In genomic region chr7:92985683-92986070, GRCm38 (mm10) we compare ENCODE assay signal across 17 mouse cellular contexts.
DNase-seq lines count a peak whose midpoint lies in the region; ATAC-seq and TF ChIP-seq lines count a peak whose summit lies in the region.
"Had no signal": no experiment of that assay in that cellular context is flagged by ENCODE, and none has a peak within 500 bp of the region (broad histone marks: within the 10 kb centered on the region; RNA-seq: fewer than 3 reads in every experiment).

No protein-coding gene starts in this region.

- no peak overlapping the region for H3K9ac ChIP-seq in hindbrain, embryonic 12.5 days
- no peak overlapping the region for H3K9ac ChIP-seq in forebrain, embryonic 13.5 days
- H3K9ac ChIP-seq in midbrain, embryonic 16.5 days (ENCODE audit: low read depth, low read length), result no peak overlapping the region
- H3K9ac ChIP-seq: limb, embryonic 15.5 days; liver, embryonic 15.5 days had no signal

- DNase-seq in hindbrain, embryonic 10.5 days (ENCODE audit: low spot score), result no peak
- no peak for DNase-seq in left cerebral cortex, adult 2 months (ENCODE audit: extremely low spot score in 1 of 2, low spot score in 2 of 2)
- no peak for DNase-seq in embryo, embryonic 10.5 days (ENCODE audit: low spot score)
- no peak for DNase-seq in kidney, postnatal 36 days
- DNase-seq: adrenal gland, postnatal 10 days; embryo, embryonic 11 days; kidney, adult 2 months; layer of hippocampus, postnatal 36 days; thymus, postnatal 14 days had no signal

- intact Hi-C loops in left cerebral cortex, adult 2 months (cut with DNase I), result loop anchor here (10.0 kb wide), 1 partner anchor 99 kb away; no protein-coding TSS in a partner anchor

- no peaks in the 10 kb centered on the region for H3K27me3 ChIP-seq in hindbrain, embryonic 10.5 days (ENCODE audit: insufficient read depth, poor library complexity, severe bottlenecking)
- H3K27me3 ChIP-seq in hindbrain, embryonic 12.5 days, result no peaks in the 10 kb centered on the region
- 0 out of 2 replicates have a peak, but pooled peaks cover 5% of the 10 kb centered on the region for H3K27me3 ChIP-seq in forebrain, embryonic 13.5 days
- H3K27me3 ChIP-seq in midbrain, embryonic 16.5 days (ENCODE audit: control insufficient read depth, insufficient read depth, low read depth, low read length), result no peaks in the 10 kb centered on the region
- H3K27me3 ChIP-seq: limb, embryonic 15.5 days; liver, embryonic 15.5 days had no signal

- no peaks in the 10 kb centered on the region for H3K79me2 ChIP-seq in macrophage (ENCODE audit: inconsistent target)

- H3K4me2 ChIP-seq in hindbrain, embryonic 12.5 days (replicated peaks), result no peak overlapping the region
- H3K4me2 ChIP-seq in forebrain, embryonic 13.5 days, result peak overlapping the region; percentile 55; the same call in 1 of the 2 replicates
- H3K4me2 ChIP-seq in midbrain, embryonic 16.5 days (ENCODE audit: low read length), result peak overlapping the region; percentile 54; the same call in 1 of the 2 replicates
- H3K4me2 ChIP-seq: limb, embryonic 15.5 days; liver, embryonic 15.5 days had no signal

- peaks cover 17% of the 10 kb centered on the region; the same call in 1 of the 2 replicates for H3K4me1 ChIP-seq in hindbrain, embryonic 10.5 days (replicated peaks)
- 0 out of 2 replicates have a peak, but pooled peaks cover 4% of the 10 kb centered on the region for H3K4me1 ChIP-seq in hindbrain, embryonic 12.5 days
- peaks cover 17% of the 10 kb centered on the region for H3K4me1 ChIP-seq in forebrain, embryonic 13.5 days
- H3K4me1 ChIP-seq in midbrain, embryonic 16.5 days (ENCODE audit: control insufficient read depth, insufficient read depth, low read length), result peaks cover 6% of the 10 kb centered on the region; the same call in 1 of the 2 replicates
- H3K4me1 ChIP-seq: limb, embryonic 15.5 days; liver, embryonic 15.5 days had no signal

- H3K27ac ChIP-seq in hindbrain, embryonic 10.5 days, result peak overlapping the region; percentile 68
- no peak overlapping the region for H3K27ac ChIP-seq in hindbrain, embryonic 12.5 days
- H3K27ac ChIP-seq in forebrain, embryonic 13.5 days, result no peak overlapping the region
- peak overlapping the region; percentile 81 for H3K27ac ChIP-seq in macrophage
- peak overlapping the region; percentile 66 for H3K27ac ChIP-seq in midbrain, embryonic 16.5 days (ENCODE audit: low read length)
- no peak overlapping the region for H3K27ac ChIP-seq in left cerebral cortex, adult 2 months
- H3K27ac ChIP-seq: limb, embryonic 15.5 days; liver, embryonic 15.5 days had no signal

- no peak for TF ChIP-seq CTCF in left cerebral cortex, adult 2 months (IDR thresholded peaks at IDR 0.05)

- ATAC-seq in hindbrain, embryonic 12.5 days (ENCODE audit: low FRiP score), result no peak
- no peak for ATAC-seq in forebrain, embryonic 13.5 days
- 0 out of 2 replicates have a peak, but pooled peaks have one; percentile 25 for ATAC-seq in midbrain, embryonic 16.5 days
- ATAC-seq: activated CD4-positive, CD25-positive, alpha-beta regulatory T cell, adult 4 months had no signal

- 51% methylated on average over 2 of the region's 2 CpGs for WGBS in hindbrain, embryonic 10.5 days
- 66% methylated on average over 2 of the region's 2 CpGs for WGBS in hindbrain, embryonic 12.5 days
- WGBS in forebrain, embryonic 13.5 days, result 12% methylated on average over 2 of the region's 2 CpGs
- 100% methylated on average over 2 of the region's 2 CpGs for WGBS in macrophage (ENCODE audit: missing documents)
- WGBS in midbrain, embryonic 16.5 days, result 9% methylated on average over 2 of the region's 2 CpGs

- no peaks in the 10 kb centered on the region for H3K36me3 ChIP-seq in hindbrain, embryonic 10.5 days
- H3K36me3 ChIP-seq in hindbrain, embryonic 12.5 days, result no peaks in the 10 kb centered on the region
- no peaks in the 10 kb centered on the region for H3K36me3 ChIP-seq in forebrain, embryonic 13.5 days (ENCODE audit: poor library complexity, severe bottlenecking)
- no peaks in the 10 kb centered on the region for H3K36me3 ChIP-seq in macrophage (ENCODE audit: inconsistent target)
- no peaks in the 10 kb centered on the region for H3K36me3 ChIP-seq in midbrain, embryonic 16.5 days (ENCODE audit: control insufficient read depth, insufficient read depth, low read length)
- H3K36me3 ChIP-seq: G1E; limb, embryonic 15.5 days; liver, embryonic 15.5 days had no signal

- no peak overlapping the region for H3K4me3 ChIP-seq in hindbrain, embryonic 10.5 days
- no peak overlapping the region for H3K4me3 ChIP-seq in hindbrain, embryonic 12.5 days
- no peak overlapping the region for H3K4me3 ChIP-seq in forebrain, embryonic 13.5 days
- H3K4me3 ChIP-seq in macrophage (ENCODE audit: inconsistent target), result no peak overlapping the region
- no peak overlapping the region for H3K4me3 ChIP-seq in midbrain, embryonic 16.5 days (ENCODE audit: low read depth, low read length)
- H3K4me3 ChIP-seq in left cerebral cortex, adult 2 months, result no peak overlapping the region
- H3K4me3 ChIP-seq: limb, embryonic 15.5 days; liver, embryonic 15.5 days had no signal

- no peaks in the 10 kb centered on the region for H3K9me3 ChIP-seq in hindbrain, embryonic 10.5 days
- H3K9me3 ChIP-seq in hindbrain, embryonic 12.5 days (replicated peaks), result no peaks in the 10 kb centered on the region
- H3K9me3 ChIP-seq in forebrain, embryonic 13.5 days (replicated peaks), result no peaks in the 10 kb centered on the region
- no peaks in the 10 kb centered on the region for H3K9me3 ChIP-seq in midbrain, embryonic 16.5 days (replicated peaks; ENCODE audit: control insufficient read depth, low read length, poor library complexity, severe bottlenecking)
- H3K9me3 ChIP-seq: G1E; limb, embryonic 15.5 days; liver, embryonic 15.5 days had no signal

Comparison
In these comparisons a context has a peak if more than half of its experiments do, and no peak if none do; other contexts are left out.
1. H3K27ac ChIP-seq: peak in hindbrain, embryonic 10.5 days (single experiment), macrophage (single experiment) and midbrain, embryonic 16.5 days (single experiment); none in hindbrain, embryonic 12.5 days (single experiment), forebrain, embryonic 13.5 days (single experiment) and left cerebral cortex, adult 2 months (single experiment).